Mouse (Mus musculus): ENCODE data around the gene Atp5k.

- TF ChIP-seq MXI1 (IDR thresholded peaks at IDR 0.05; ENCODE audit: low read depth, low read length) (no peak), POLR2A (IDR thresholded peaks at IDR 0.05; ENCODE audit: low read depth, low read length) (no peak), ZC3H11A (IDR thresholded peaks at IDR 0.05; ENCODE audit: low read depth, low read length) (no peak), UBTF (IDR thresholded peaks at IDR 0.05; ENCODE audit: low read depth, low read length) (no peak), MAX (IDR thresholded peaks at IDR 0.05; ENCODE audit: low read length) (no peak), USF1 (IDR thresholded peaks at IDR 0.05; ENCODE audit: low read depth, low read length) (no peak), MAZ (IDR thresholded peaks at IDR 0.05; ENCODE audit: low read depth, low read length) (no peak), CHD1 (IDR thresholded peaks at IDR 0.05; ENCODE audit: low read depth, low read length) (no peak), CTCF (conservative IDR thresholded peaks at IDR 0.05 in 1 of 2, IDR thresholded peaks at IDR 0.05 in 1 of 2; ENCODE audit: low read depth in 2 of 2, low read length in 2 of 2) (no peak), GABPA (IDR thresholded peaks at IDR 0.05; ENCODE audit: insufficient replicate concordance, low read depth, low read length) (no peak), NELFE (IDR thresholded peaks at IDR 0.05; ENCODE audit: low read depth, low read length) (no peak)
These were observed 12.7 kb upstream of the Atp5k start for GRCm38 (mm10) chr5:108446973-108447372.

Measured in CH12.LX (cell line).